Mouse (Mus musculus) spleen, adult 2 months (tissue): Measurements from ENCODE around the gene Pes1. TPM values are rescaled to one million over a fixed set of nuclear protein-coding genes. Genes with fewer than 3 reads are reported as not detected.

Experiments
- DNase-seq, 2 experiments: peaks; one replicate each; pipeline versions ENCODE4 v3.0.0 to v3.0.0-alpha.2; 2012 to 2021; ENCODE audit warnings: low spot score in 2 of 2, low read depth in 1 of 2
- H3K27ac ChIP-seq: fragments of 200-500 bp; 2 replicates; pipeline ENCODE4 v1.5.1; 2012; ENCODE audit warnings: low read length, inconsistent platforms; ENCODE audit not compliant: insufficient read depth
- H3K27me3 ChIP-seq: fragments of 200-500 bp; 2 replicates; pipeline ENCODE4 v1.6.1; 2012; ENCODE audit warnings: mild to moderate bottlenecking, moderate library complexity, low read length, inconsistent platforms; ENCODE audit not compliant: control insufficient read depth, insufficient read depth
- H3K36me3 ChIP-seq: fragments of 200-500 bp; 2 replicates; pipeline ENCODE4 v1.6.1; 2012; ENCODE audit warnings: mild to moderate bottlenecking, low read length, inconsistent platforms; ENCODE audit not compliant: control insufficient read depth, insufficient read depth
- H3K4me1 ChIP-seq: fragments of 200-500 bp; 2 replicates; pipeline ENCODE4 v1.6.1; 2011; ENCODE audit warnings: inconsistent platforms; ENCODE audit not compliant: control insufficient read depth, insufficient read depth, insufficient read length
- H3K4me3 ChIP-seq: fragments of 200-500 bp; 2 replicates; pipeline ENCODE4 v1.5.1; 2011; ENCODE audit warnings: mild to moderate bottlenecking, inconsistent platforms; ENCODE audit not compliant: insufficient read depth, insufficient read length; ENCODE audit errors: extremely low read depth
- CTCF ChIP-seq: fragments of 200-500 bp; IDR thresholded peaks from 2 replicates; pipeline ENCODE4 v1.5.1; 2011; ENCODE audit warnings: mild to moderate bottlenecking, inconsistent platforms; ENCODE audit not compliant: insufficient read depth, insufficient read length, insufficient replicate concordance; ENCODE audit errors: extremely low read depth
- POLR2A ChIP-seq: fragments of 200-500 bp; IDR thresholded peaks from 2 replicates; pipeline ENCODE4 v1.6.1; 2011; ENCODE audit warnings: low read depth, low read length, inconsistent platforms
- WGBS: fragments of 180-500 bp; shearing (Covaris S2); methylation state at CpG from one replicate; pipeline ENCODE4 v1.1.7; 2018; 5-methylcytosine and 5-hydroxymethylcytosine counted together
- polyA plus RNA-seq: library from polyadenylated mRNA; depleted of rRNA; stranded (reverse); fragments of >200 nt; gene quantifications from 2 replicates; pipeline ENCODE4 v1.2.3, GENCODE M21; 2012; rRNA removed

Pes1 gene
- 33.6 and 35.5 TPM in 2 replicates for polyA plus RNA-seq

DNA sequence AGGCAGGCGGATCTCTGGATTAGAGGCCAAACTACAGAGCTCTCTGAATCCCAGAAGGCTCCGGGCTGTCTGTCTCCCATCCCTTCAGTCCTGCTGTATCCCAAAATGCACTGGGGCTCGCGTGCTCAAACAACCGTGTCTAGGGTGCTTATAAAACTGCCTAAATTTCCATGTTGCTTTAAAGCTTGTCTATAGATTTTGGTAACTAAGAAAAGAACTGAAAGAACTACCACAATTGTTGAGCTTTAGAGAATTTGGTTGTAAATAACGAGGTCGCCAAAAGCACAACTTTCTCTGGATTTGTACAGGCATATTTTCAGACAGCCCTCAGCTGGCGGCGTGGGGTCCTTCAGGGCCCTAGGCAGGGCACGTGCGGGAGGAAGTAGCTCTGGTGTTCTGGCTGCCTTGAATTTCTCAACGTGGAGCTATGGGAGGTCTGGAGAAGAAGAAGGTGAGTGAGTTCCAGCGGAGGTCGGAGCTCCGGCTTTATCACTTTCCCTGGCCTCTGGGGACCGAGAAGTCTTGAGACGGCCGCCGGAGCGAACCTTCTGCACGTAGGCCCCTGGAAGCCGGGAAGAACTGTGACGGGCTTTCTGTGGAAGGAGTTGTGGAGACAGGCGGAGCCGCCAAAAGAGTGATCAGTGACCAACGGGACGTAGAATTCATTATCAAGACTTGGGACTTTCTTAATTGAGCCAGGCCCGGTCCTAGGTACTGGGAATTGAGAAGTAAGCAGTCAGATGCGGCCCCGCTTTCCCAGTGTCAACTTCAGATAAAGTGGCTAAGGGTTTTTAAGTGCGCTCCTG is at the start of gene Pes1:
Pes1 (plus strand) TSS at position 366 of the 806 bp plus-strand sequence.
- peak; percentile 70 to 89 for DNase-seq
- H3K36me3 ChIP-seq, result peaks cover 2% of the 10 kb centered on the region
- H3K4me3 ChIP-seq, result peak within 1 kb of the TSS; percentile 97
- peak within 1 kb of the TSS; percentile 69 for H3K27ac ChIP-seq
- under 1% methylated on average over 31 of the region's 31 CpGs for WGBS
- H3K4me1 ChIP-seq, result peaks cover 11% of the 10 kb centered on the region; the same call in 1 of the 2 replicates
- H3K27me3 ChIP-seq, result no peaks in the 10 kb centered on the region
- no peak; the same call in 1 of the 2 replicates for TF ChIP-seq POLR2A
- no peak for TF ChIP-seq CTCF

DNA sequence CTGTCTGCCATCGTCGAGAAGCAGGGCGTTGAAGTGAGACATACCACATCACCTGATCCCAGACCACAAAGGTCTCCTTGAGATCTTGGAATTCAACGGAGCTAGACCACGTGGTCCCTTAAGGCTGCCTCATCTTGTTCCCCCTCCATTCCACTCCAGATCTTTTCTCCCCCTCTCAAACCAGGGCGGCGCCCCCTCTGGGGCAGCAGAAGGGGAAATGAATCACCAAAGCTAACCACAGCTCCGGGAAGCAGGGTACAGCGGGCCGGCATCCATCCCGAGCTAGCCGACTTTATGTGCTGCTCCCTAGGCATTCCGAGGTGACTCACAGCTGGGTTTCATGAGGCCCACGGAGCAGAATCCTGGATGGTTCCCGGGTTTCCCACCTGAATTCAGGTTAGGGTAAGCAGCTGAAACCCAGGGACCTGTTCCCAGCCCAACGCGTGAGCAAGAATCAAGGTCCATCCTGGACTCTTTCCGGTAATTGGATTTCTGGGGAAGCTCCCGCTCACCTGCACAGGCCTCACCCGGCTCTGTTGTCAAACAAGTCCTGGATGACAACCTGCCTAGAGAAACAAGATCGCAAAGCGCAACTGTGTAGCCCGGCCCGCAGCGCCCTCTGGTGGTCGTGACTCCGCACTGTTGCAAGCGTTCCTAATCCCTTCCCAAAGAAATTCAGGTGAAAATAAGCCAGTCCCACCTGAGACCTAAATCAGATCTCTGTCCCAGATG is 49.5 kb upstream of the Pes1 start, which contains the start of gene Slc35e4:
Slc35e4 (minus strand) TSS at position 556 of the 732 bp plus-strand sequence.
- Histone ChIP-seq H3K27ac (0 out of 2 replicates have a peak within 1 kb of the TSS, but pooled peaks have one; percentile 14), H3K27me3 (peaks cover 5% of the 10 kb centered on the region; the same call in 1 of the 2 replicates)
- WGBS, result under 1% methylated on average over 28 of the region's 28 CpGs

DNA sequence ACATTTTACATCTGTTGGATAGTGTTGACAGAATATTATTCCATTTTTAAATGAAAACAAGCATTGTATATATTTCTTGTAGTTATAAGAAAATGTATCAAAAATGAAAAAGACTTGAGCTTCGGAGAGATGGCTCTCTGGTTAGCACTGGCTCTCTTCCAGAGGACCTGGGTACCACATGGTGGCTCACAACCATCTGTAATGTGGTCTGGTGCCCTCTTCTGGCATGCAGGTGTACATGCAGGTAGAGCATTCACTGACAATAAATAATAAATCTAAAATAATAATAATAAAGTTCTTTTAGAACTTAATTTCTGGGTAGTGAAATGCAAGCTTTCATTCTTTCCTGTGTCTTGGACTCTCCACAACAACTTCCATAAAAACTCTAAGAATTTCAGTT is 45.0 kb upstream of the Pes1 start:
- Histone ChIP-seq H3K36me3 (peaks cover 3% of the 10 kb centered on the region), H3K27me3 (no peaks in the 10 kb centered on the region), H3K27ac (no peak overlapping the region), H3K4me3 (no peak overlapping the region), H3K4me1 (no peaks in the 10 kb centered on the region; the same call in 1 of the 2 replicates)
- TF ChIP-seq CTCF (peak; percentile 9; the same call in 1 of the 2 replicates), POLR2A (no peak)
- whole genome bisulfite sequencing, result 30% methylated on average over 1 of the region's 1 CpGs
- DNase-seq, result no peak

More for the DNA sequence above, 49.5 kb upstream of the Pes1 start, which contains the start of gene Slc35e4:
- TF ChIP-seq CTCF (peak; percentile 86), POLR2A (no peak)
- Histone ChIP-seq H3K36me3 (no peaks in the 10 kb centered on the region), H3K4me3 (peak within 1 kb of the TSS; percentile 60), H3K4me1 (peaks cover 5% of the 10 kb centered on the region)
- peak; percentile 45 to 65 for DNase-seq

DNA sequence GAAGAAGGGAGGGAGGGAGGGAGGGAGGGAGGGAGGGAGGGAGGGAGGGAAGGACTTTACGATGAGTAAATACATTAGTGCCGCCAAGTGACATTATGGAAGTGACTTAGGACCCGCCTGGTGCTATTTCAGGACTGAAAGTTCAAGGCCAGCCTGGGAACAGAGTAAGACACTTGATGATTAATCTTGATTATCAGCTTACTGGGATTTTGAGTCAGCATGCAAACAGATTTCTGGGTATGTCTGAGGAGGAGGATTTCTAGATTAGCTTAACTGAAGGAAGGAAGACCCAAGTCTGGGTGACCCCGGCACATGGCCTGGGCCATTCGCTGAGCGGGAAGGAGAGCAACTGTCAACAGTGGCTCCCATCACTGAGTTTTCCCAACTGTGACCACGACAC is 43.3 kb upstream of the Pes1 start:
- no peaks in the 10 kb centered on the region for H3K27me3 ChIP-seq
- no peak for DNase-seq
- no peak for TF ChIP-seq POLR2A
- no peak for TF ChIP-seq CTCF
- H3K36me3 ChIP-seq, result peaks cover 8% of the 10 kb centered on the region
- H3K4me1 ChIP-seq, result no peaks in the 10 kb centered on the region
- WGBS, result 92% methylated on average over 7 of the region's 7 CpGs
- H3K27ac ChIP-seq, result no peak overlapping the region
- H3K4me3 ChIP-seq, result no peak overlapping the region

DNA sequence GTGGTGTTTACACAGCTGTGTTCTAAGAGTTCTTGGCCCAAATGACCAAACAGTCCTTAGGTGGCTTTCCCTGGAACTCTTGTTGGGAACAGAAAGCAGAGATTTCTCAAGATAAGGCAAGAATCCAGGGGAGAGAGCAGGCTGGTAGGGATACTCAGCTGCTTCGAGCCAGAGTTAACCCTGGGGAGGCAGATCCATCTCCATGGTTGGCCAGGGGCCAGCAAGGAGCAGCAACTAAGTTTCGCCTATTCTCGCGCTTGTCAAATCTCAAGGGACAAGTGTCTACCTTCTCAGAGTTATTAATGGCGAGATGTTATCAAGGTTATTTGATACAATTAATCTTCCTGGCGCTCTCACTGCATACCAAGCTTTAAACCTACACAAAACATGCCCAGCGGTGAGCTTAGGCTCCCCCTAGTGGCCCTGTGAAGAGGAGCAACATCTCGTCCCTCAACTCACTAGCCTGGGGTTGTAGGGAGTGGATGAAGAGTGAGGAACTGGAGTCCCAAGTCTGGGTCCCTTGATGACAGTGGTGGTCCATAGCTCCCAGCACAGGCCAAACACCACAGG is 42.4 kb upstream of the Pes1 start:
- Histone ChIP-seq H3K27ac (no peak overlapping the region), H3K36me3 (peaks cover 8% of the 10 kb centered on the region), H3K4me1 (no peaks in the 10 kb centered on the region), H3K4me3 (no peak overlapping the region), H3K27me3 (no peaks in the 10 kb centered on the region)
- WGBS, result 48% methylated on average over 8 of the region's 8 CpGs
- peak; percentile 12 to 47 for DNase-seq
- TF ChIP-seq CTCF (peak; percentile 74; the same call in 1 of the 2 replicates), POLR2A (no peak)

DNA sequence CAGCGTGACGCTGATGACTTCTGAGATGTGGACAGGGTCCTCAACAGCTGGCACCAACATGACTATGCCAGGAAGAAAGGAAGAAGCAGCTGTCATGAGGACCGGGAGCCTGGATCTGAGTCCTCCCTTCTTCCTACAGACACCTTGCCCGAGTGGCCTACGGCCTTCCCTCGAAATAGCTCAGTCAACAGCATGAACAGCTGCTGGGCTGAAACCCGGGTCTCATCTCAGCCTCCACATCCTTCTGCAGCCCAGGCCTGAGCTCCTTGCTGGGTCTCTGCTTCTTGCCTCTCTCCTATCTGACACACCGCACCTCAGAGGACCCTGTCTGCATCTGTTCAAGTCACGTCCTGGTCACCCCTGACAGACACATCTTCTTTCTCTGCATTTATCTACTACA is 41.7 kb upstream of the Pes1 start:
- TF ChIP-seq CTCF (no peak), POLR2A (no peak)
- DNase-seq, result no peak
- H3K36me3 ChIP-seq, result peaks cover 8% of the 10 kb centered on the region
- 91% methylated on average over 9 of the region's 9 CpGs for WGBS
- H3K4me3 ChIP-seq, result no peak overlapping the region
- H3K27ac ChIP-seq, result no peak overlapping the region
- H3K4me1 ChIP-seq, result no peaks in the 10 kb centered on the region
- no peaks in the 10 kb centered on the region for H3K27me3 ChIP-seq
